Mouse (Mus musculus) brain, embryonic 14.5 days (tissue): ENCODE results near the gene Tmem120b. TPM values are rescaled to one million over a fixed set of nuclear protein-coding genes. Genes with fewer than 3 reads are reported as not detected.
A peak's percentile ranks its signal among the peaks of the same experiment; 100 is the strongest.

Source experiments
- DNase-seq: peaks from one replicate; pipeline ENCODE4 v3.0.0-alpha.2; 2011; ENCODE audit warnings: low read depth
- CTCF ChIP-seq: fragments of 200-500 bp; IDR thresholded peaks from 2 replicates; pipeline ENCODE4 v1.5.1; 2012; ENCODE audit warnings: inconsistent platforms, mild to moderate bottlenecking, moderate library complexity, borderline replicate concordance; ENCODE audit not compliant: insufficient read depth, insufficient read length; ENCODE audit errors: extremely low read depth
- POLR2A ChIP-seq: fragments of 200-500 bp; IDR thresholded peaks from 2 replicates; pipeline ENCODE4 v1.6.1; 2012; ENCODE audit warnings: mild to moderate bottlenecking, inconsistent platforms, borderline replicate concordance; ENCODE audit not compliant: poor library complexity, insufficient read depth, insufficient read length, severe bottlenecking; ENCODE audit errors: extremely low read depth
- polyA plus RNA-seq: library from polyadenylated mRNA; depleted of rRNA; stranded (reverse); fragments of >200 nt; gene quantifications from 2 replicates; pipeline ENCODE4 v1.2.3, GENCODE M21; 2012; rRNA removed

The Tmem120b gene
- polyA plus RNA-seq, result 13.9 and 16.0 TPM in 2 replicates

- TF ChIP-seq POLR2A (no peak), CTCF (no peak)
- no peak for DNase-seq
These were observed at the start of gene Tmem120b for GRCm38 (mm10) chr5:123068115-123068514. TSS of gene Tmem120b (plus strand) at chr5:123068415.

- no peak for TF ChIP-seq CTCF
- TF ChIP-seq POLR2A, result no peak
- peak; percentile 93 for DNase-seq
These were observed 48.7 kb upstream of the Tmem120b start for GRCm38 (mm10) chr5:123019336-123020016.

- DNase-seq, result no peak
These were observed 47.8 kb upstream of the Tmem120b start for GRCm38 (mm10) chr5:123020426-123020825.

GRCm38 (mm10) chr5:123021438-123021837, 46.8 kb upstream of the Tmem120b start:
- no peak for TF ChIP-seq POLR2A
- no peak for TF ChIP-seq CTCF
- no peak for DNase-seq

More at GRCm38 (mm10) chr5:123020426-123020825, 47.8 kb upstream of the Tmem120b start:
- TF ChIP-seq CTCF, result no peak

GRCm38 (mm10) chr5:123023049-123023448, 45.2 kb upstream of the Tmem120b start:
- DNase-seq, result no peak

GRCm38 (mm10) chr5:123024312-123024711, 43.9 kb upstream of the Tmem120b start:
- DNase-seq, result no peak
- TF ChIP-seq POLR2A (no peak), CTCF (no peak)

More at GRCm38 (mm10) chr5:123023049-123023448, 45.2 kb upstream of the Tmem120b start:
- TF ChIP-seq POLR2A (no peak), CTCF (no peak)

GRCm38 (mm10) chr5:123024965-123025573, 43.1 kb upstream of the Tmem120b start:
- TF ChIP-seq CTCF (no peak), POLR2A (no peak)
- DNase-seq, result no peak

- no peak for DNase-seq
- TF ChIP-seq POLR2A, result no peak
- no peak for TF ChIP-seq CTCF
These were observed 41.8 kb upstream of the Tmem120b start for GRCm38 (mm10) chr5:123026414-123026813.

- no peak for TF ChIP-seq CTCF
- TF ChIP-seq POLR2A, result no peak
- no peak for DNase-seq
These were observed 40.8 kb upstream of the Tmem120b start for GRCm38 (mm10) chr5:123027436-123027835.

GRCm38 (mm10) chr5:123029729-123030128, 38.5 kb upstream of the Tmem120b start:
- no peak for DNase-seq
- TF ChIP-seq CTCF (no peak), POLR2A (no peak)

- no peak for DNase-seq
- TF ChIP-seq CTCF, result no peak
- no peak for TF ChIP-seq POLR2A
These were observed 36.9 kb upstream of the Tmem120b start for GRCm38 (mm10) chr5:123031312-123031711.

GRCm38 (mm10) chr5:123033646-123034160, 34.5 kb upstream of the Tmem120b start:
- no peak for TF ChIP-seq CTCF
- no peak for TF ChIP-seq POLR2A
- DNase-seq, result no peak
